In genomic region chr19:36687843-36688637, GRCm38 (mm10) we compare ENCODE assay signal across 8 mouse cellular contexts. TPM values are rescaled to one million over a fixed set of nuclear protein-coding genes. Genes with fewer than 3 reads are reported as not detected.
A peak's percentile ranks its signal among the peaks of the same experiment; 100 is the strongest.
DNase-seq lines count a peak whose midpoint lies in the region; ATAC-seq and TF ChIP-seq lines count a peak whose summit lies in the region.

No protein-coding gene starts in this region.

- intact Hi-C loops in left cerebral cortex, postnatal 4 days (cut with DNase I): no loop called here

- H3K36me3 ChIP-seq in midbrain, postnatal 0 days (ENCODE audit: insufficient read depth, low read length): no peaks in the 10 kb centered on the region

- peak; percentile 70 for DNase-seq in urinary bladder, postnatal 14 days (ENCODE audit: low spot score)
- DNase-seq in urinary bladder, adult 2 months (ENCODE audit: low spot score): no peak
- DNase-seq in frontal cortex, postnatal 36 days (ENCODE audit: low spot score in 2 of 2): peak; percentile 45 to 53
- DNase-seq in heart, postnatal 4 days: peak; percentile 92
- DNase-seq in left cerebral cortex, postnatal 4 days: peak; percentile 46
- DNase-seq in midbrain, postnatal 0 days (ENCODE audit: low spot score): peak; percentile 76
- DNase-seq in yolk sac, embryonic 10.5 days (ENCODE audit: low spot score): no peak

- H3K9ac ChIP-seq in midbrain, postnatal 0 days (replicated peaks; ENCODE audit: low read length, poor library complexity, severe bottlenecking): no peak overlapping the region

- peak; percentile 47; the same call in 1 of the 2 replicates for ATAC-seq in midbrain, postnatal 0 days (ENCODE audit: low FRiP score)
- no peak for ATAC-seq in erythroid progenitor cell, adult 5-6 weeks (replicated peaks; ENCODE audit: low FRiP score, poor library complexity, severe bottlenecking)

- no peaks in the 10 kb centered on the region for H3K9me3 ChIP-seq in midbrain, postnatal 0 days (ENCODE audit: low read length)

- peaks cover 7% of the 10 kb centered on the region; the same call in 1 of the 2 replicates for H3K4me1 ChIP-seq in midbrain, postnatal 0 days (ENCODE audit: insufficient read depth, low read length)

- TF ChIP-seq CTCF in midbrain, postnatal 0 days (IDR thresholded peaks at IDR 0.05): no peak

- 61% methylated on average over 8 of the region's 8 CpGs for WGBS in midbrain, postnatal 0 days

- no peak overlapping the region for H3K4me3 ChIP-seq in midbrain, postnatal 0 days (ENCODE audit: low read depth, low read length)

- H3K4me2 ChIP-seq in midbrain, postnatal 0 days (ENCODE audit: low read depth, low read length, poor library complexity, severe bottlenecking): no peak overlapping the region

- no peaks in the 10 kb centered on the region for H3K27me3 ChIP-seq in midbrain, postnatal 0 days (ENCODE audit: insufficient read depth, low read length)

- H3K27ac ChIP-seq in midbrain, postnatal 0 days (ENCODE audit: low read depth, low read length): peak overlapping the region; percentile 43

RNA-seq across cellular contexts. Expression of gene Ppp1r3c, which starts 48.4 kb away (rescaled TPM):
- polyA plus RNA-seq in urinary bladder, adult 2 months (2012; rRNA removed): 10.6 and 14.3 TPM in 2 replicates
- total RNA-seq in heart, postnatal 4 days (2021): 100 to 1,000 TPM in 1 of 2 experiments, 10 to 100 TPM in 1; 80.2 to 102 TPM
- 10 to 100 TPM; 17.4 to 19.9 TPM for total RNA-seq in left cerebral cortex, postnatal 4 days (2021)
- 26.2 and 26.7 TPM in 2 replicates for total RNA-seq in midbrain, postnatal 0 days (2014; rRNA removed)
- polyA plus RNA-seq in midbrain, postnatal 0 days (2015; fragmentation: Nextera tagmentation; extraction: Ambion mirVana): 8.4 and 9.9 TPM in 2 replicates
- total RNA-seq in erythroid progenitor cell, adult 5-6 weeks (2015; ENCODE audit: low replicate concordance): not detected in 2 replicates
- total RNA-seq in erythroid progenitor cell, adult 5-6 weeks (2017; ENCODE audit: low replicate concordance): not detected in 2 replicates

Comparison
In these comparisons a context has a peak if more than half of its experiments do, and no peak if none do; other contexts are left out.
1. DNase-seq: peak in urinary bladder, postnatal 14 days (single experiment), frontal cortex, postnatal 36 days (2 of 2), heart, postnatal 4 days (single experiment), left cerebral cortex, postnatal 4 days (single experiment) and midbrain, postnatal 0 days (single experiment); none in urinary bladder, adult 2 months (single experiment) and yolk sac, embryonic 10.5 days (single experiment).
2. RNA of gene Ppp1r3c, which starts 48.4 kb away (total RNA-seq): 80.2 to 102 TPM in heart, postnatal 4 days, 26.2 to 26.7 TPM in midbrain, postnatal 0 days and 17.4 to 19.9 TPM in left cerebral cortex, postnatal 4 days; not detected in erythroid progenitor cell, adult 5-6 weeks; every median in the first group is over 10 times any median in the second.